Mouse (Mus musculus) brain, embryonic 14.5 days (tissue): ENCODE measurements around the gene Zfr.

Experiments
- CTCF ChIP-seq: fragments of 200-500 bp; IDR thresholded peaks from 2 replicates; pipeline ENCODE4 v1.5.1; 2012; ENCODE audit warnings: inconsistent platforms, mild to moderate bottlenecking, moderate library complexity, borderline replicate concordance; ENCODE audit not compliant: insufficient read depth, insufficient read length; ENCODE audit errors: extremely low read depth
- POLR2A ChIP-seq: fragments of 200-500 bp; IDR thresholded peaks from 2 replicates; pipeline ENCODE4 v1.6.1; 2012; ENCODE audit warnings: mild to moderate bottlenecking, inconsistent platforms, borderline replicate concordance; ENCODE audit not compliant: poor library complexity, insufficient read depth, insufficient read length, severe bottlenecking; ENCODE audit errors: extremely low read depth

- TF ChIP-seq CTCF (no peak), POLR2A (no peak)
Measured at GRCm38 (mm10) chr15:12221131-12221530, 103.5 kb downstream of the Zfr start.
